Mouse (Mus musculus) megakaryocyte, embryonic 14.5 days (primary cell): ENCODE results near the gene Wdfy1.

Experiments
- FLI1 ChIP-seq: IDR thresholded peaks from 2 replicates; pipeline ENCODE4 v1.6.1; 2012; ENCODE audit warnings: low read length, inconsistent platforms, mixed read lengths
- GATA1 ChIP-seq: IDR thresholded peaks from 3 replicates; pipeline ENCODE4 v1.6.1; 2012; ENCODE audit warnings: mixed read lengths, low read length, inconsistent platforms, borderline replicate concordance

DNA sequence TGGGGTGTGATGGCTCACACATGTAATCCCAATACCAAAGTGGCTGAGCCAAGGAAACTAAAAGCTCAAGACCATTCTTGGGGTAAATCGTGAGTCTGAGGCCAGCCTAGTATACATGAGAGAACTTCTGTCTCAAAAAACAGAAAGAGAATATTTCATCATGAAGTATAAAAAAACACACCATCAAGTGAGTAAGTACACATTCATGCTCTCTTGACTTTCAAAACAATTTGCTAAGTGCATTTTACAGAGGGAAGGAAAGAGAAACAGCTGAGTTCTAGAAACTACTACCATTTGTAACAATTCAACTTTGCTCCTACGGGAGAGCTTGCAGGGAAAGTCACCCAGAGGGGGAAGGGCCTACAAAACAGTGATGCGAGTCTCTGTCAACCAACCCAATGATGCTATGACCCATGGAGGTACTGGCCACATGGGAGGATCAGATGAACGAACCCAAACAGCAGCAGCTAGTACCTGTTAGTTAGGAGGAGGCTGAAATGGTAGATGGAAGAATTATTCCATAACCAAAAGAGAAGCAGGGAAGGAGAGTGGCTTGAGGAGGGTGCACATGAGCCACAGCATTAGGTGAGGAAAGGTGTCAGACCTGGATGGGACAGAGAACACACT is 23.1 kb downstream of the Wdfy1 start:
- TF ChIP-seq GATA1 (no peak), FLI1 (no peak)
